Mouse (Mus musculus): Measurements from ENCODE around the gene Klra5.
"Not testable (repeated sequence)": the region's sequence is repeated elsewhere in the genome, so short reads cannot be mapped to it uniquely, and the experiment has no call there.

The Klra5 gene

DNA sequence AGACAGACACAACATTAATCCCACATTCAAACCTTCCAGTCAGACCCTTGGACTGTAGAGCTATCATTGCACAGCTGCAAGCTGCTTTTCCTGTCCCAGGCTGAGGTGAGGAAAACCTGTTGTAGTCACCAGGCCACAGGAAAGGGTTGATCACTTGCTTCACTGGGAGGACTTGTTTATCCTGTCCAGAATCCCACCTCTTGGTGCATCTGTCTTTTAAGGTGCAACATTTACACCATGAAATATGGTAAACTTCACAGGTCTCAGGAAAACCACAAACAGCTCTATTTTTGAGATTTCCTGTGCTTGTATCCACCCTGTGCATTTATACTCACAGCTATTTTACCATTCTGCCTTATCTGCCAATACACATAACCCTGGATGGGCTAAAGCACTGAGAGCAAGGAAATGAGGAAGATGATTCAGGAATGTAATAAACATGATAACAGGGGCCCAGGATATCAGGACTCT, at the start of gene Klra5:
Gene Klra5 (minus strand): TSS at position 175 of the 471 bp plus-strand sequence.
- not testable (repeated sequence) for DNase-seq (ENCODE audit: low spot score in 2 of 2)

DNA sequence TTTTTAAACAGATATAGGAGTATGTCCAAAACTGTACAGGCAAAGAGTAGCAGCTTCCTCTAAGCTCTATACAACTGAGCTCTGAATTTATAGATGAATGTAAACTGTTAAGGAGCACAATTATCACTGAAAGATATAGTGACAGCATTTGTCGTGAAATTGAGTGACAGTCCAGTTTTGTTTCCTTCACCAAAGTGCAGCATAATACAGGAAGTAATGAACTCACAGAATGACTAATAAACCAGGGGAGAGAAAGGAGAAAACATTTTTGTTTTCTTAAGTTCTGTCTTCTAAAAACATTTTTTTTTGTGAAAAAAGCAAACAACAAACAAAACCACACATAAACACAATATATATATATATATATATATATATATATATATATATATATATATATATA, 454 bp downstream of the Klra5 start:
- no peak for DNase-seq (ENCODE audit: low spot score in 2 of 2)

DNA sequence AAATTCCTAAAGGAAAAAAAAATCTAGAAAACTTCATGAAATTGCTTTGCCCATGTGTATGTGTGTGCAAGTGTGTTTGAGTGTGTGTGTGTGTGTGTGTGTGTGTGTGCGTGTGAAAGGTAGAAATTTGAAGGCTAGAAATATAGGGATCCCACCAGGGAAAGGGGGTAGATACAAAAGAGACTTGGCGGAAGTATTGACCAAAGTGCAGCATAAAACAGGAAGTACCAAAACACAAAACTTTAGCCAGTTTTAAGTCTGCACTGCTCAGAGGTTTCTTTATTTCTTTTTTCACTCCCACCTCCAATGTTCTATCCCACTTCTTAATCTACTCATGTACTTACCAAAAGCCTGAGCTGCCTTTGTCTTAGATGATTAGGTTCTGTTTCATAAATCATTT, 34.9 kb downstream of the Klra5 start:
- DNase-seq (ENCODE audit: low spot score in 2 of 2): no peak

DNA sequence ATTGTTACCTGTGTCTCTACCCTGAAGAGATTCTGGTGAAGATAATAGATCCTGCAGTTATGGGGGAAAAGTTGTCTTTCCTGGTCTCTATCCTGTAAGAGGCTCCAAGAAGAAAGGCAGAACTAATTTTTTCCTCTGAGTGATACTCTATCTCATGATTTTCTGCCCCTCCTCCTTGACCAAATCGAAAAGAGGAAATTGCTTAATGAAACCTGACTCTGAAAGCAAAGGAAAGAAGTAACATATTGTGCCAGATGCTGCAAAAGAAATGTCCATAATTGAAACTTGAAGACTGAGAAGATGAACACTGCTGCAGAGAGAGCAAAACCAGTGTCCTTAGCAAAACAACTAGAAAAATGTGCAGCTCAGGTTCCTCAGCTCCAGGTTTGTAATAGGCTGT, 40.9 kb downstream of the Klra5 start, which contains the start of gene Klra17:
Gene Klra17 (minus strand): TSS at position 124 of the 400 bp plus-strand sequence.
- DNase-seq (ENCODE audit: low spot score in 2 of 2): no peak

- DNase-seq (ENCODE audit: low spot score in 2 of 2): not testable (repeated sequence)
Observed at GRCm38 (mm10) chr6:129862349-129862748, 55.1 kb downstream of the Klra5 start, which contains the start of gene Gm17631. Gene Gm17631, plus strand, starts transcription at chr6:129862649.

Measured in spleen, postnatal 4 days (tissue).